Mouse (Mus musculus) embryonic facial prominence, embryonic 13.5 days (tissue): ENCODE measurements at regions not wholly inside any gene's neighbourhood (a gene's known extent, or its start where the extent isn't known, plus 50 kb on each side); places are given as distances from the start of the nearest gene placed in this dataset.

Experiments used
- ATAC-seq: fragments of 200-750 bp; cut with Nextera tagmentation; 2 replicates; pipeline ENCODE4 v1.8.0; 2017; ENCODE audit warnings: low read depth; ENCODE audit not compliant: insufficient number of reproducible peaks, insufficient read depth, low FRiP score, low TSS enrichment
- H3K27ac ChIP-seq: fragments of 300-500 bp; sonication (generic); 2 replicates; pipeline ENCODE4 v1.5.1; 2015; ENCODE audit warnings: moderate library complexity, mild to moderate bottlenecking, inconsistent platforms
- H3K27me3 ChIP-seq: fragments of 300-500 bp; sonication (generic); 2 replicates; pipeline ENCODE4 v1.6.1; 2015; ENCODE audit warnings: mild to moderate bottlenecking, inconsistent platforms
- H3K36me3 ChIP-seq: fragments of 300-500 bp; sonication (generic); 2 replicates; pipeline ENCODE4 v1.6.1; 2015; ENCODE audit warnings: mild to moderate bottlenecking, inconsistent platforms
- H3K4me1 ChIP-seq: fragments of 300-500 bp; sonication (generic); 2 replicates; pipeline ENCODE4 v1.6.1; 2015; ENCODE audit warnings: inconsistent platforms
- H3K4me2 ChIP-seq: fragments of 300-500 bp; sonication (generic); 2 replicates; pipeline ENCODE4 v1.6.1; 2015; ENCODE audit warnings: moderate library complexity, mild to moderate bottlenecking, inconsistent platforms
- H3K4me3 ChIP-seq: fragments of 300-500 bp; sonication (generic); 2 replicates; pipeline ENCODE4 v1.5.1; 2015; ENCODE audit warnings: mild to moderate bottlenecking, inconsistent platforms
- H3K9ac ChIP-seq: fragments of 300-500 bp; sonication (generic); 2 replicates; pipeline ENCODE4 v1.6.1; 2015; ENCODE audit warnings: mild to moderate bottlenecking, inconsistent platforms
- H3K9me3 ChIP-seq: fragments of 300-500 bp; sonication (generic); 2 replicates; pipeline ENCODE4 v1.6.1; 2016; ENCODE audit warnings: inconsistent platforms
- WGBS: fragments of 180-500 bp; shearing (Covaris S2); methylation state at CpG from one replicate; pipeline ENCODE4 v1.1.7; 2015; ENCODE audit warnings: mixed read lengths; 5-methylcytosine and 5-hydroxymethylcytosine counted together

- H3K4me3 ChIP-seq = no peak overlapping the region
- ATAC-seq = no peak
- no peak overlapping the region for H3K27ac ChIP-seq
- no peak overlapping the region for H3K4me2 ChIP-seq
- H3K27me3 ChIP-seq = no peaks in the 10 kb centered on the region
- H3K9ac ChIP-seq = no peak overlapping the region
- H3K4me1 ChIP-seq = no peaks in the 10 kb centered on the region
- WGBS = 56% methylated on average over 4 of the region's 4 CpGs
- no peaks in the 10 kb centered on the region for H3K36me3 ChIP-seq
- H3K9me3 ChIP-seq = no peaks in the 10 kb centered on the region
These were observed 1299.3 kb downstream of the Zfp704 start for GRCm38 (mm10) chr3:8310379-8311128.

GRCm38 (mm10) chr3:8307296-8307695 is 1302.6 kb downstream of the Zfp704 start:
- H3K4me2 ChIP-seq = no peak overlapping the region
- WGBS = 79% methylated on average over 3 of the region's 3 CpGs
- no peak overlapping the region for H3K27ac ChIP-seq
- no peaks in the 10 kb centered on the region for H3K27me3 ChIP-seq
- H3K4me3 ChIP-seq = no peak overlapping the region
- H3K9ac ChIP-seq = no peak overlapping the region
- no peak for ATAC-seq
- H3K4me1 ChIP-seq = no peaks in the 10 kb centered on the region
- H3K9me3 ChIP-seq = no peaks in the 10 kb centered on the region
- H3K36me3 ChIP-seq = no peaks in the 10 kb centered on the region

DNA sequence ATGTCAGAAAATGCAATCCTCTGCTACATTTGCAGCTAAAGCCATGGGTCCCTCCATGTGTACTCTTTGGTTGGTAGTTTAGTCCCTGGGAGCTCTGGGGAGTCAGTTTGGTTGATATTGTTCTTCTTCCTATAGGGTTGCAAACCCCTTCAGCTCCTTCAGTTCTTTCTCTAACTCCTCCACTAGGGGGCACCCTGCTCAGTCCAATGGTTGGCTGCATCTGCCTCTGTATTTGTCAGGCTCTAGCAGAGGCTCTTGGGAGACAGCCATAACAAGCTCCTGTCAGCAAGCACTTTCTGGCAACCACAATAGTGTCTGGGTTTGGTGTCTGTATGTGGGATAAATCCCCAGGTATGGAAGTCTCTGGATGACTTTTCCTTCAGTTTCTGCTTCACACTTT is 1305.1 kb downstream of the Zfp704 start:
- no peak for ATAC-seq
- no peaks in the 10 kb centered on the region for H3K27me3 ChIP-seq

GRCm38 (mm10) chr3:8293036-8293435 is 1316.8 kb downstream of the Zfp704 start:
- H3K27ac ChIP-seq = no peak overlapping the region
- H3K36me3 ChIP-seq = no peaks in the 10 kb centered on the region
- WGBS = 51% methylated on average over 1 of the region's 1 CpGs
- H3K9ac ChIP-seq = no peak overlapping the region
- H3K9me3 ChIP-seq = no peaks in the 10 kb centered on the region
- H3K4me2 ChIP-seq = no peak overlapping the region
- H3K4me1 ChIP-seq = no peaks in the 10 kb centered on the region
- ATAC-seq = no peak
- no peaks in the 10 kb centered on the region for H3K27me3 ChIP-seq
- no peak overlapping the region for H3K4me3 ChIP-seq

More for the DNA sequence above, 1305.1 kb downstream of the Zfp704 start:
- Histone ChIP-seq H3K4me2 (no peak overlapping the region), H3K9ac (no peak overlapping the region), H3K36me3 (no peaks in the 10 kb centered on the region), H3K4me3 (no peak overlapping the region), H3K27ac (no peak overlapping the region), H3K4me1 (no peaks in the 10 kb centered on the region), H3K9me3 (no peaks in the 10 kb centered on the region)

DNA sequence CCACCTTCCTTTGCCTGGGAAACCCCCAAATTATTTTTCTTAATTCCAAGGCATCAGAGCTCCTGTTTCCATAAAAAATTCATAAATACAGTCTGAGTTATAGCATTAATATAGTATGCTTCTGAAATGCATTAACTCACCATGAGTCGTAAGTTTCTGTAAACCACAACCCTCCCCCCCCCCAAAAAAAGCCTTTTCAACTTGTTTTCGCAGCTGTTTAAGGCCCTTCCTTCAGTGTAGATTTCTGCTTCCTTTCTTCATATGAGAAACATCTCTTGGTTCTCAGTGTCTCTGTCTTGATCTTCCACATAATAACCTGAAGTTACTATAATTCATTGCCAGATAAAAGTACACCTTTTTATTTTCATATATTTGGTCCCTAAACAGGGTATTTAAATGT is 1320.3 kb downstream of the Zfp704 start:
- H3K4me2 ChIP-seq = no peak overlapping the region
- no peak for ATAC-seq
- H3K9ac ChIP-seq = no peak overlapping the region
- no peaks in the 10 kb centered on the region for H3K9me3 ChIP-seq
- H3K4me1 ChIP-seq = no peaks in the 10 kb centered on the region
- no peaks in the 10 kb centered on the region for H3K36me3 ChIP-seq
- 59% methylated on average over 2 of the region's 2 CpGs for WGBS
- H3K4me3 ChIP-seq = no peak overlapping the region
- H3K27me3 ChIP-seq = no peaks in the 10 kb centered on the region
- no peak overlapping the region for H3K27ac ChIP-seq

DNA sequence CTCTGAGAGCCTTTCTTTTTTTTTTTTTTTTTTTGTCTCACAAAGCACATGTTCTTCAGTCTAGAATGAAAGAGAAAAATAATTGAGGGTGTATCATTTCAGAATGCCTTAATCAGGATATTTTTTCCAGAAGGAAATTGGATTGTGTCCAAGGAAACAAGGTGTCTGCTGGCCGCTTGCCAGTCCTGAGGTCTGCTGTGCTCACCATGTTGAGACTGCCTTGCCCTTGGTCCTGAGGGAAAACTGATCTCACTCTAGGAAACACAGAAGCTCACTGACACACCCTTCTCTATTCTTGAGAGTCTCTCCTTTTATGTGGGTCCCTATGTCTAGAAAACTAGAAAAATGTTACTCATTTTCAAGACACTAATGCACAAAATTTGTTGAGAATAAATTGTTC is 1321.4 kb downstream of the Zfp704 start:
- no peaks in the 10 kb centered on the region for H3K27me3 ChIP-seq
- no peaks in the 10 kb centered on the region for H3K36me3 ChIP-seq
- WGBS = 41% methylated on average over 1 of the region's 1 CpGs
- ATAC-seq = no peak
- no peak overlapping the region for H3K4me2 ChIP-seq
- no peak overlapping the region for H3K9ac ChIP-seq
- H3K9me3 ChIP-seq = no peaks in the 10 kb centered on the region
- no peak overlapping the region for H3K4me3 ChIP-seq
- no peak overlapping the region for H3K27ac ChIP-seq
- H3K4me1 ChIP-seq = no peaks in the 10 kb centered on the region

DNA sequence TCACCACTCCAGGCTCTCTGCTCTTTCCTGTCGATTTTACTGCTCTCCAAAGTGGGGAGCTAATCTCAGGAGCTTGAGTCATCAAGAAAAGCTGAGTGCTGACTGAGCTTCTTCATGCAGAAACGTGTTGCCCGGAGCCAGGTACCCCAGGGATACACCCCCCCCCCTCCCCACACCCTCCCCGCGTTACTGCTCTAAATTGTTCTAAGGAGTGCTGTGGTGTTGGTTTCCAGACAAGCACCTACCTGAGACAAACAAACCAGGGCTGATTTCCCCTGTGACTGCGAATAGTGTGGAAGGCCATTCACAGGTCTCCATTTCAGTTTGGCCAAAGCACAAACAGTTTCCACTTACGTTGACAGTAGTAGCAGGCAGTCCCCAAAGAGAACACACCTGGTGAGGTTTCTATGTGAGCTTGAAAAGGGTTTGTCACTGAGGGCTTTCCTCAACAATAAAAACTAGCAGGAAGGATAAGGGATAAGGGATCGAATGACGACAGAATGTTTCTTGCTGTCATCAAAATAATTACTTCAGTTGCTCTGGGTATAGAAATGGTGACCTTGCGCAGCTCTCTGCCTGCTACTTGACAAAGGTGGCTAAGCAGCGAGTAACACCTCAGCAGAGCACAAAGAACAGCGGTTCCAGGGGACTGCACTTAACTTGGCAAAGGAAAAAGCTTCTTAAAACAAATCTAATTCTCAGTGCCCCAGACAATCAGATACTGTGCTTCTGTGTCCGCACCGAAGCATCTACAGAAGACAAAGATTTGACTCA is 1325.0 kb downstream of the Zfp704 start:
- no peaks in the 10 kb centered on the region for H3K9me3 ChIP-seq
- H3K4me1 ChIP-seq = no peaks in the 10 kb centered on the region
- peak; percentile 62; the same call in 1 of the 2 replicates for ATAC-seq
- no peak overlapping the region for H3K4me3 ChIP-seq
- 64% methylated on average over 14 of the region's 14 CpGs for WGBS
- no peak overlapping the region for H3K27ac ChIP-seq
- no peaks in the 10 kb centered on the region for H3K36me3 ChIP-seq
- no peak overlapping the region for H3K9ac ChIP-seq
- H3K27me3 ChIP-seq = no peaks in the 10 kb centered on the region
- no peak overlapping the region for H3K4me2 ChIP-seq

GRCm38 (mm10) chr3:8282411-8282810 is 1327.5 kb downstream of the Zfp704 start:
- Histone ChIP-seq H3K36me3 (no peaks in the 10 kb centered on the region), H3K9me3 (no peaks in the 10 kb centered on the region), H3K27me3 (no peaks in the 10 kb centered on the region), H3K9ac (no peak overlapping the region), H3K4me3 (no peak overlapping the region), H3K4me1 (no peaks in the 10 kb centered on the region), H3K27ac (no peak overlapping the region), H3K4me2 (no peak overlapping the region)
- WGBS = 60% methylated on average over 2 of the region's 2 CpGs
- ATAC-seq = no peak

DNA sequence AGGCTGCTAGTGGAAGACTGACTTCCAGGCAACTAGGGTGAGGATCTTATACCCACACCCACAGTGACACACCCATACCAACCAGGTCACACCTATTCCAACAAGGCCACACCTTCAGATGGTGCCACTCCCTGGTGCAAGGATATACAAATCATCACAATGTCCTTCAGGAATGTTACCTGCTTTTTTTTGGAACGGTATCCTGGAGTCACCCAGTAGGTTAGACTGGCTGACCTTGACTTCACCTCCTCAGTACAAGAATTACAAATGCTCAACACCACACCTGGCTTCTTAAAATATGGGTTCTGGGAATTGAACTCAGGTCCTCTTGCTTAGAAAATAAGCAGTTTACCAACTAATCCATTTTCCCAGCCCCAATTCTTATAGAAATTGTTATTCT is 1333.2 kb downstream of the Zfp704 start:
- Histone ChIP-seq H3K36me3 (no peaks in the 10 kb centered on the region), H3K27me3 (no peaks in the 10 kb centered on the region), H3K9ac (no peak overlapping the region), H3K9me3 (no peaks in the 10 kb centered on the region), H3K4me2 (no peak overlapping the region), H3K4me3 (no peak overlapping the region), H3K27ac (no peak overlapping the region), H3K4me1 (no peaks in the 10 kb centered on the region)
- WGBS = 76% methylated on average over 1 of the region's 1 CpGs
- ATAC-seq = no peak

DNA sequence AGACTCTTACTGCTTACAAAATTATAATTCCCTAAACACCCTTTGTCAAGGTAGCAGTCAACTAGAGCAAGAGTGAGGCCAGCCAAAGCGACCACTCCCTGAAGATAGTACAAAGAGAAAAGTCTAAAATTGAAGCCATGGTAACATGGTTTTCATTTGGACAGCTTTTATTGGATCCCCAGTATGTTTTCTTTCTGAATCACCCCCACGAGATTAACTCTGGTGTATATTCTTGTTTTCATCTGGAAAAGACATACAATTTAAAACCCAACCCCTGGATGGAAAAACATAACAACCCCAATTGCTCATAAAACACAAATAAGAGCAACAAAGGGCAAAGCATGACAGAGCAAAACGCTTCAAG is 1339.0 kb downstream of the Zfp704 start:
- Histone ChIP-seq H3K9ac (no peak overlapping the region), H3K9me3 (no peaks in the 10 kb centered on the region), H3K4me3 (no peak overlapping the region), H3K4me1 (no peaks in the 10 kb centered on the region), H3K27ac (no peak overlapping the region), H3K4me2 (no peak overlapping the region), H3K27me3 (no peaks in the 10 kb centered on the region), H3K36me3 (no peaks in the 10 kb centered on the region)
- ATAC-seq = no peak
- 57% methylated on average over 3 of the region's 3 CpGs for WGBS

GRCm38 (mm10) chr3:8270009-8270934 is 1339.6 kb downstream of the Zfp704 start:
- no peak overlapping the region for H3K4me3 ChIP-seq
- WGBS = 53% methylated on average over 1 of the region's 1 CpGs
- no peak for ATAC-seq

More at GRCm38 (mm10) chr3:8270009-8270934, 1339.6 kb downstream of the Zfp704 start:
- Histone ChIP-seq H3K4me2 (no peak overlapping the region), H3K9me3 (no peaks in the 10 kb centered on the region), H3K4me1 (no peaks in the 10 kb centered on the region), H3K27ac (no peak overlapping the region), H3K27me3 (no peaks in the 10 kb centered on the region), H3K36me3 (no peaks in the 10 kb centered on the region), H3K9ac (no peak overlapping the region)
